Mouse (Mus musculus) olfactory bulb, adult 2 months (tissue): ENCODE data around the gene Gm14597. TPM values are rescaled to one million over a fixed set of nuclear protein-coding genes. Genes with fewer than 3 reads are reported as not detected.
"Not testable (repeated sequence)": the region's sequence is repeated elsewhere in the genome, so short reads cannot be mapped to it uniquely, and the experiment has no call there.

Experiments used
- H3K27ac ChIP-seq: fragments of 200-500 bp; 2 replicates; pipeline ENCODE4 v1.5.1; 2012; ENCODE audit warnings: low read depth, low read length; ENCODE audit not compliant: insufficient read depth
- H3K4me1 ChIP-seq: fragments of 200-500 bp; 2 replicates; pipeline ENCODE4 v1.6.1; 2012; ENCODE audit warnings: low read length; ENCODE audit not compliant: control insufficient read depth, insufficient read depth
- H3K4me3 ChIP-seq: fragments of 200-500 bp; 2 replicates; pipeline ENCODE4 v1.5.1; 2012; ENCODE audit warnings: mild to moderate bottlenecking, low read depth, low read length, moderate library complexity; ENCODE audit not compliant: insufficient read depth
- CTCF ChIP-seq: fragments of 200-500 bp; IDR thresholded peaks from 2 replicates; pipeline ENCODE4 v1.5.1; 2012; ENCODE audit warnings: low read depth, mild to moderate bottlenecking, low read length, moderate library complexity; ENCODE audit not compliant: insufficient read depth
- POLR2A ChIP-seq: fragments of 200-500 bp; IDR thresholded peaks from 2 replicates; pipeline ENCODE4 v1.6.1; 2012; ENCODE audit warnings: mild to moderate bottlenecking, low read depth, low read length, moderate library complexity; ENCODE audit not compliant: insufficient read depth
- WGBS: fragments of 180-500 bp; shearing (Covaris S2); methylation state at CpG from one replicate; pipeline ENCODE4 v1.1.7; 2018; 5-methylcytosine and 5-hydroxymethylcytosine counted together
- polyA plus RNA-seq: library from polyadenylated mRNA; stranded (reverse); fragments of >200 nt; gene quantifications from 2 replicates; pipeline ENCODE4 v1.2.4, GENCODE M21; 2012; ENCODE audit warnings: low replicate concordance; ENCODE audit not compliant: missing spikeins, insufficient read depth, insufficient read length

Gene Gm14597
- polyA plus RNA-seq, 1 experiment: not detected

DNA sequence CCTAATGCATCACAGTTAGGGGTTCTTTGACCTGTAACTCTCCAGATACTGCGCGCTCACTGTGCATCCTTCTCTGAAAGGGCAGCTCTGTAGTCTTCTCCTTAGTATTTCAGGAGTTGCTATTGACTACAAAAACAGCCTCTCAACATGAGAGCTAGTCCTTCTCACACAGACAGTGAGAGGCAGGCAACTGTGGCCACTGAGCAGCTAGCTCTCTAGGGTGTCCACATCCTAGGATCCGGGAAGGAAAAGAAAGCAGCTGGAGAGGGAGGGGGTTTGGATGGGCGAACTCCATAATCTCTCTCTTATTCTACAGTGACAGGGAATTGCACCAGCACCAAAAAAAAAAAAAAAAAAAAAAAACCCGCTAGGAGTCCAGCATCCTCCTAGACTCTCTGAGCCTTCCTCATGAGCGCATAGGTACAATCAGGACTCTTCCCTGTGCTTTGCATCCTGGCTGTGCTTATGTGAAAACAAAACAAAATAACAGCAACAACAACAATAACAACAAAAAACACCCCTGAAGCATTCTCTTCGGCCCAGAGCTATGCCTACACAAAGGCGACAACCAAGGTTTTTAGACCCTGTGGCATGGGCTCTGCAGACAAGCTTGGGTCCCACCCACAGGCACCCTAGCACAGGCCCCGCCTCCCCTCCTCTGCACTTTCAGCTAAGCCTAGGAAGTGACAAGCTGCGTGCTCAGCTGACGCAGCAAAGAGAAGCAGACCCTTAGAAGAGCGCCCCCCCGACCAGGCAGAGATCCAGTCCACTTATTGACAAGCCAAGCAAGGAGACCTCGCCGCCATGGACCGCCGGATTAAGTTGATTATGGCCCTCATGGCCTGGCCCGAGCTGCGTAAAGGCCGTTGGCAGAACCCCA, 1.3 kb downstream of the Gm14597 start, which contains the start of gene Rtl8c:
TSS of gene Rtl8c (plus strand) at position 791 of the 880 bp plus-strand sequence.
- 20% methylated on average over 20 of the region's 20 CpGs for WGBS
- Histone ChIP-seq H3K4me3 (peak within 1 kb of the TSS; percentile 80), H3K27ac (peak within 1 kb of the TSS; percentile 97), H3K4me1 (no peaks in the 10 kb centered on the region)
- TF ChIP-seq CTCF (no peak), POLR2A (no peak; the same call in 1 of the 2 replicates)

DNA sequence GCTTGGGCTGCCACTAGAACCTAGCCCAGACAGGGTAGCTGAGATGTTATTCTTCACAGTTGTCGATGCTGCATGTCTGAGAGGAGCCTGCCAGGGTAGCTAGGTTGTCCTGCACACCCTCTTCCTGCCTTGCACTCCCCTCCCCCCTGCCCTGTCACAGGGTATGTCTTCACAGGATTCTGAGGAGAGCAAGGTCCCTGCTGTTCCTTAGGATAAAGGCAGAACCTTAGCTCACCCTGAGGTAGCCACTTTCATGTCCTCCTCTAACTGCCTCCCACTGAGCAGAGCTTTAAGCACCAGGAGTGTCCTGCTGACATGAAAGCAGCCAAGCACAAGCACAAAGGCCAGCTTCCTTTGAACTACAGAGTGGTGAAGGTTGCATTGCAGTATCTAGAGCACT, 2.6 kb downstream of the Gm14597 start:
- H3K27ac ChIP-seq, H3K4me3 ChIP-seq, H3K4me1 ChIP-seq: not testable (repeated sequence)
- WGBS: 27% methylated on average over 1 of the region's 1 CpGs

DNA sequence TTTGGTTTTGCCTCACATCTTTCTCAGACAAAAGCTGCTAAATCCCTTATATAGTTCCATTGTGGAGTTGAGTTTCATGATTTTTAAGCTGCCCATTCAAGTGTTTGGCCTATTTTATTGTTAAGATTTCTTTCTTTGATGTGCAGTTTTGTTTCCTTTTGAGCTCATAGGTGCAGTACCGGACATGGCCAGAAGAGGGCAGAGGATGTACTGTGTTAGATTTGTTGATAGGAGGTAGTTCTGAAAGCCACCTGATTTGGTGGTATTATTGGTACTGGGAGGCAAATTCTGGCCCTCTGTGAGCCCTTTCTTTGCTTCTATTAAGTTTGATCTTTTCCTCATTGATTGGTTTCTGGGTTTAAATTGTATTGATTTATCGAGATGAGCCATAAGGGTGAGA, 8.8 kb downstream of the Gm14597 start:
- H3K4me1 ChIP-seq, H3K4me3 ChIP-seq, H3K27ac ChIP-seq: not testable (repeated sequence)
- 45% methylated on average over 2 of the region's 2 CpGs for WGBS

DNA sequence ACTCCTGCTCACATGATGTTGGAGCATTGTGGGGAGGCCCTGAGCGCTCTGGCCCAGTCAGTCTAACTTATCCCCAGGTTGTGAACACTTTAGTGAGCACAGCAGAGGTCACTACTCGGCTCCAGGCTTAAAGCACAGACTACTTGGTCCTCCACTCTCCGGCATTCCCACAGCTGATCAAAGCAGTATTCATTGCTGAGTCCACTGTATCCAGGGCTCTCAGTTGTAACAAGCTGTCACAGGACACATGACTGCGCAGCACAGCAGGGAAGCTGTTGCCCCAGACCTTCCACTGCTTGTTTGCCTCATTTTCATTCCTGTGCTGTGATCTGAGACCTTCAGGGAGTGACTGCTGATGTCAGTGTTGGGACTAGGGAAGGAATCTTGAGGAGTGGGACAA, 25.4 kb downstream of the Gm14597 start:
- H3K27ac ChIP-seq, H3K4me3 ChIP-seq, H3K4me1 ChIP-seq: not testable (repeated sequence)
- 60% methylated on average over 4 of the region's 4 CpGs for WGBS

DNA sequence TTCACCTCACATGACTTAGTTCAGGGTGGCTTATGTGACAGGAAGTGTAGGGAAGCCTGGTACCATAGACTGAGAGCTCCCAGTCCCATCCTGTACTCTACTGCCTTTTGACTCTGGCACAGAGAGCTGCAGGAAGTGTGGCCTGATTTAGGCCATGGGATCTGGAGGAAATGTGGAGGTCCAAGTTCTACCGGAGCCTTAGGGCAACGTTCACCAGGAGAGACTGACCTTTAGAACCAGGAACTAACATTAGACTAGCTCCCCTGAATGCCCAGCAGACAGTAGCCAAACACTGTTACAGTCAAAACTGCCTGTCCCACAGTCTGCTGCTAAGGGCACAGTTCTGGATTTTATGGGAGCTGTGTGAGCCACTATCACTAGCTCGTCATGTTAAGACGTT, 27.4 kb downstream of the Gm14597 start:
- H3K4me1 ChIP-seq, H3K27ac ChIP-seq, H3K4me3 ChIP-seq: not testable (repeated sequence)
- 96% methylated on average over 2 of the region's 4 CpGs for WGBS

DNA sequence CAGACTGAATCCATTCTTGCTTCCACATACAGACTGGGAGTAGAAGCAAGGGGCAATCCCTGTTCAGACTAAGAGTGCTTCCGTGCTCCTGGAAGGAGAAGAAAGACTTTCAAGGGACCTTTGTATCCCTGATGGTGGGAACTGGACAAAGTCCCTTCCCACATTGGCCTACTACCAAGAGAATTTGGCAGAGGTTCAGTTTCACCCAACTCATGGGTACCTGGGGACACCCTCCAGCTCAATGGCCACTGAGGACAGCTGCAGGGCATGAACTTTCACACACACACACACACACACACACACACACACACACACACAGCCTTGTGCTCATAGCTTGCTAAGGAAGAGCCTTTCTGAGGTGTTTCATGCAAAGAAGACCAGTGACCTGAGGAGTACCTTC, 29.5 kb downstream of the Gm14597 start:
- H3K4me3 ChIP-seq: no peak overlapping the region
- TF ChIP-seq POLR2A (no peak), CTCF (no peak)
- H3K4me1 ChIP-seq: no peaks in the 10 kb centered on the region
- 47% methylated on average over 1 of the region's 1 CpGs for WGBS
- no peak overlapping the region for H3K27ac ChIP-seq

Other genes starting within 250 kb of the Gm14597 start
- not detected in 2 replicates for gene Mospd1, start 238.5 kb downstream of the Gm14597 start, polyA plus RNA-seq
- not detected in 2 replicates for gene Etd, start 174.1 kb downstream of the Gm14597 start, polyA plus RNA-seq
- not detected in 2 replicates for gene Rtl8c, start 947 bp downstream of the Gm14597 start, polyA plus RNA-seq
- not detected in 2 replicates for gene Rtl8a, start 34.7 kb upstream of the Gm14597 start, polyA plus RNA-seq
- not detected in 2 replicates for gene Rtl8b, start 61.4 kb upstream of the Gm14597 start, polyA plus RNA-seq
- gene 4930502E18Rik, start 115.8 kb upstream of the Gm14597 start, polyA plus RNA-seq: not detected in 2 replicates
- not detected in 2 replicates for gene 1700013H16Rik, start 148.9 kb upstream of the Gm14597 start, polyA plus RNA-seq
- not detected in 2 replicates for gene Zfp36l3, start 167.4 kb upstream of the Gm14597 start, polyA plus RNA-seq
- not detected in 2 replicates for gene Xlr, start 188.7 kb upstream of the Gm14597 start, polyA plus RNA-seq